Mouse (Mus musculus) liver, adult 2 months (tissue): ENCODE measurements around the gene Ggcx.

Source experiments
- CTCF ChIP-seq: fragments of 200-500 bp; IDR thresholded peaks from 2 replicates; pipeline ENCODE4 v1.5.1; 2011; ENCODE audit warnings: low read depth, low read length, control low read depth
- POLR2A ChIP-seq: fragments of 200-500 bp; IDR thresholded peaks from 2 replicates; pipeline ENCODE4 v1.6.1; 2011; ENCODE audit warnings: low read length, control low read depth; ENCODE audit not compliant: insufficient read depth; ENCODE audit errors: extremely low read depth

DNA sequence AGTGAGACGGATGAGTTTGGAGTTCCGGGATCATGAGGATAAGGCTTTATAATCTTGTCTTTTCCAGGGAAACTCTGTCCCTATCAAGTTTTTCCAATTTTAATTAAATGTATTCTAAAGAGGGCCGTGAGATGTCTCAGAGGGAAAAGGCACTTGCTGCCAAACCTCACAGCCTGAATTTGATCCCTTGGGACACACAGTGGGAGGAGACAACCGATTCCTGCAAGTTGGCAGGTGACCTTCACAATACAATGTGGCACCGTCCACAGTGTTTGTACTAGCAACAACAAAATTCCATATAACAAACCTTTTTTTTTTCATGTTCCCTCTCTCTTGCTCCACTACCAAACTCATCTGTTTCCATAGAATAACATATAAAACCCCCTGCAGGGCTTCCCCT, 44.8 kb downstream of the Ggcx start:
- TF ChIP-seq POLR2A: no peak
- no peak for TF ChIP-seq CTCF
